10 mouse cellular contexts compared by ENCODE assay signal in the genomic region with DNA sequence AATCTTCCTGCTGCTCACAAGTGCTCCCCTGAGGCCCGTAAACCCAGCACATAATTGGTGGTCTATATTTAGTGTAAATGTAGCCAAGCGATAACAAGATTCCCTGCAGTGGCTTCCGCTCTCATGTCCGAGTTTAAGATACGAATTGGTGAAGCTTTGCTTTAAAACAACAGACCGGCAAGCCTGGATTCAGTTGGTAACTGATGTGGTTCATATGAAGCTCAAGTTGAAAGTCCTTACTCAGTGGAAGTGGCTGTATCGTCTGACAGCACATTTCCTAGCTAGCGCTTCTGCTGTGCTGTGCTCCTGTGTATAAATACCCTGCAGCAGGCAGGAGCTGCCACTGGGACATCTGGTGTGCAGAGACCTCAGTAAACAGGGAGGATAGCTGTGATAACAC. TPM values are rescaled to one million over a fixed set of nuclear protein-coding genes. Genes with fewer than 3 reads are reported as not detected.
DNase-seq lines count a peak whose midpoint lies in the region; ATAC-seq lines count a peak whose summit lies in the region.
"Had no signal": no experiment of that assay in that cellular context is flagged by ENCODE, and none has a peak within 500 bp of the region (broad histone marks: within the 10 kb centered on the region; RNA-seq: fewer than 3 reads in every experiment).

A gene (minus strand): TSS at position 189 of the 400 bp plus-strand sequence.

- no peaks in the 10 kb centered on the region for H3K27me3 ChIP-seq in hindbrain, embryonic 13.5 days
- no peaks in the 10 kb centered on the region for H3K27me3 ChIP-seq in hindbrain, embryonic 10.5 days (ENCODE audit: insufficient read depth, poor library complexity, severe bottlenecking)

- 85% methylated on average over 8 of the region's 8 CpGs for WGBS in hindbrain, embryonic 13.5 days
- 91% methylated on average over 8 of the region's 8 CpGs for WGBS in hindbrain, embryonic 10.5 days

- H3K36me3 ChIP-seq in hindbrain, embryonic 13.5 days = peaks cover 23% of the 10 kb centered on the region
- peaks cover 34% of the 10 kb centered on the region for H3K36me3 ChIP-seq in hindbrain, embryonic 10.5 days

- intact Hi-C loops in heart, postnatal 14 days (cut with DNase I) = no loop called here

- no peaks in the 10 kb centered on the region for H3K9me3 ChIP-seq in hindbrain, embryonic 13.5 days
- H3K9me3 ChIP-seq in hindbrain, embryonic 10.5 days = no peaks in the 10 kb centered on the region

- no peak within 1 kb of the TSS for H3K4me2 ChIP-seq in hindbrain, embryonic 13.5 days

- no peaks in the 10 kb centered on the region for H3K4me1 ChIP-seq in hindbrain, embryonic 13.5 days (replicated peaks)
- no peaks in the 10 kb centered on the region for H3K4me1 ChIP-seq in hindbrain, embryonic 10.5 days (replicated peaks)

- no peak within 1 kb of the TSS for H3K27ac ChIP-seq in hindbrain, embryonic 13.5 days
- no peak within 1 kb of the TSS for H3K27ac ChIP-seq in hindbrain, embryonic 10.5 days

- H3K4me3 ChIP-seq in hindbrain, embryonic 13.5 days = no peak within 1 kb of the TSS
- no peak within 1 kb of the TSS for H3K4me3 ChIP-seq in hindbrain, embryonic 10.5 days

- ATAC-seq in hindbrain, embryonic 13.5 days (ENCODE audit: low FRiP score) = 0 out of 2 replicates have a peak, but pooled peaks have one; percentile 49

- no peak within 1 kb of the TSS for H3K9ac ChIP-seq in hindbrain, embryonic 13.5 days

- no peak for DNase-seq in hindbrain, embryonic 10.5 days (ENCODE audit: low spot score)
- peak; percentile 33 to 39 for DNase-seq in right cerebral cortex, adult 2 months (ENCODE audit: low spot score in 2 of 2)
- no peak for DNase-seq in right cerebral cortex, postnatal 14 days
- peak in 1 of 2 experiments; percentile 29 for DNase-seq in heart, postnatal 14 days
- DNase-seq in thymus, postnatal 25 days = peak; percentile 67
- no peak for DNase-seq in cerebellum, adult 8-10 months
- no peak for DNase-seq in cerebellum, postnatal 4 days (ENCODE audit: low spot score in 2 of 2)

RNA-seq across cellular contexts. Expression of the gene that starts here (rescaled TPM):
- polyA plus RNA-seq in hindbrain, embryonic 13.5 days (2015; fragmentation: Nextera tagmentation; extraction: Ambion mirVana) = 0.18 TPM in 1 of 2 replicates, not detected in the other
- not detected in 2 replicates for polyA plus RNA-seq in hindbrain, embryonic 10.5 days (2016; fragmentation: Nextera tagmentation; extraction: Ambion mirVana)
- 10 to 100 TPM; 21.6 to 24.4 TPM for total RNA-seq in heart, postnatal 14 days (2021)
- polyA plus RNA-seq: adrenal gland, adult 2 months; limb, embryonic 11.5 days had no signal

Comparison
In these comparisons a context has a peak if more than half of its experiments do, and no peak if none do; other contexts are left out.
1. DNase-seq: peak in right cerebral cortex, adult 2 months (2 of 2) and thymus, postnatal 25 days (single experiment); none in hindbrain, embryonic 10.5 days (single experiment), right cerebral cortex, postnatal 14 days (single experiment), cerebellum, adult 8-10 months (single experiment) and cerebellum, postnatal 4 days (0 of 2).
2. Peak in ATAC-seq in hindbrain, embryonic 13.5 days; RNA of the gene not detected or under 1 TPM.